12 mouse cellular contexts compared by ENCODE assay signal in the genomic region with DNA sequence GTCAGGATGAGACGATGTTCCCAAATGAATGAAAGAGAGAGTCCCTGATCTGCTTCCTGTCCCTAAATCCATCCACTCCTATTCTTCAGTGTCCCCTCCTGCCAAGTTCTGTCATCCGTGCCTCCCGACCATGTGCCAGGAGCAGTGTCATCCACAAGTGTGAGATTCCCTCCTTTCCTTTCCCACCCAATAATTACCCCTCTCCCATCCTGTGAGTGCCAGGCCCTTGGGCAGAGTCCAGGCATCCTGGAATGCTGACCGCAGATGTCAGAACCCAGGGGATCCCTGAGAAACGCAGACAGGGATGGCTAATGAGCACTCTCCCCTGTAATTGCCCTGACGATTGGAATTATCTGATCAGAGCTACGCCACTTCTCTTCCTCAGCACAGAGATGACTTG. TPM values are rescaled to one million over a fixed set of nuclear protein-coding genes. Genes with fewer than 3 reads are reported as not detected.
A peak's percentile ranks its signal among the peaks of the same experiment; 100 is the strongest.
DNase-seq lines count a peak whose midpoint lies in the region; ATAC-seq and TF ChIP-seq lines count a peak whose summit lies in the region.
"Had no signal": no experiment of that assay in that cellular context is flagged by ENCODE, and none has a peak within 500 bp of the region (broad histone marks: within the 10 kb centered on the region; RNA-seq: fewer than 3 reads in every experiment).

No protein-coding gene starts in this region.

- TF ChIP-seq CTCF in Patski (IDR thresholded peaks at IDR 0.05), result no peak

- CTCF ChIA-PET in Patski (lab: Charles Lee), result no interaction called here

- in situ Hi-C loops in Patski (cut with MboI; ENCODE audit: low pct_unique_long_range_greater_than_20kb), result no loop called here

- 0 out of 2 replicates have a peak overlapping the region, but pooled peaks have one; percentile 13 for H3K4me2 ChIP-seq in limb, embryonic 15.5 days

- H3K9ac ChIP-seq in limb, embryonic 15.5 days, result no peak overlapping the region

- POLR2A ChIA-PET in Patski (lab: Charles Lee), result interaction anchor here (1.5 kb wide), 2 partner anchors 25 to 65 kb away, joined by 3 read pairs; partner anchors contain the start of gene Amotl2

- peak; percentile 22 to 30 for DNase-seq in cerebellum, postnatal 14 days
- no peak for DNase-seq in cerebellum, adult 9-10 months
- no peak for DNase-seq in Patski (ENCODE audit: low read depth, low spot score)
- DNase-seq in gastrocnemius, postnatal 10 days, result peak; percentile 38
- no peak for DNase-seq in thymus, postnatal 36 days
- DNase-seq in left cerebral cortex, postnatal 14 days (ENCODE audit: low spot score in 2 of 2), result no peak
- DNase-seq: cerebellum, adult 8-10 months; right cerebral cortex, postnatal 14 days had no signal

- 18% methylated on average over 7 of the region's 7 CpGs for WGBS in limb, embryonic 15.5 days

- H3K4me1 ChIP-seq in limb, embryonic 15.5 days, result peaks cover 39% of the 10 kb centered on the region

- ATAC-seq in Patski, result peak; percentile 52
- no peak for ATAC-seq in limb, embryonic 15.5 days (ENCODE audit: insufficient number of reproducible peaks, low FRiP score, low TSS enrichment, low read depth)
- ATAC-seq in erythroid progenitor cell, adult 5-6 weeks (replicated peaks; ENCODE audit: low FRiP score, poor library complexity, severe bottlenecking), result no peak

- H3K27me3 ChIP-seq in Patski, result no peaks in the 10 kb centered on the region
- no peaks in the 10 kb centered on the region for H3K27me3 ChIP-seq in limb, embryonic 15.5 days

- intact Hi-C loops in left cerebral cortex, postnatal 14 days (cut with DNase I), result no loop called here

- no peak overlapping the region for H3K4me3 ChIP-seq in limb, embryonic 15.5 days
- H3K4me3 ChIP-seq: left cerebral cortex, adult 2 months; megakaryocyte, embryonic 14.5 days had no signal

- H3K9me3 ChIP-seq in limb, embryonic 15.5 days, result no peaks in the 10 kb centered on the region

- no peaks in the 10 kb centered on the region for H3K36me3 ChIP-seq in limb, embryonic 15.5 days

- H3K27ac ChIP-seq in limb, embryonic 15.5 days, result peak overlapping the region; percentile 47; the same call in 1 of the 2 replicates
- H3K27ac ChIP-seq: left cerebral cortex, adult 2 months had no signal

RNA-seq across cellular contexts. Expression of gene Cep63, which starts 24.3 kb away (rescaled TPM):
- polyA plus RNA-seq in Patski (2021), result 33.9 TPM
- 10 to 100 TPM; 35.5 to 39.0 TPM for total RNA-seq in gastrocnemius, postnatal 10 days (2021)
- 43.9 and 47.0 TPM in 2 replicates for polyA plus RNA-seq in limb, embryonic 15.5 days (2015; fragmentation: Nextera tagmentation; extraction: Ambion mirVana)
- total RNA-seq in left cerebral cortex, postnatal 14 days (2021), result 10 to 100 TPM; 23.7 to 25.1 TPM
- total RNA-seq in erythroid progenitor cell, adult 5-6 weeks (2015; ENCODE audit: low replicate concordance), result 31.7 and 33.5 TPM in 2 replicates
- 15.7 and 25.6 TPM in 2 replicates for total RNA-seq in erythroid progenitor cell, adult 5-6 weeks (2017; ENCODE audit: low replicate concordance)

RNA-seq across cellular contexts. Expression of gene Anapc13, which starts 24.5 kb away (rescaled TPM):
- 113 TPM for polyA plus RNA-seq in Patski (2021)
- total RNA-seq in gastrocnemius, postnatal 10 days (2021), result 100 to 1,000 TPM; 251 to 261 TPM
- 173 and 174 TPM in 2 replicates for polyA plus RNA-seq in limb, embryonic 15.5 days (2015; fragmentation: Nextera tagmentation; extraction: Ambion mirVana)
- total RNA-seq in left cerebral cortex, postnatal 14 days (2021), result 10 to 100 TPM; 84.6 to 96.5 TPM
- 56.2 and 78.8 TPM in 2 replicates for total RNA-seq in erythroid progenitor cell, adult 5-6 weeks (2015; ENCODE audit: low replicate concordance)
- total RNA-seq in erythroid progenitor cell, adult 5-6 weeks (2017; ENCODE audit: low replicate concordance), result 20.7 and 35.0 TPM in 2 replicates

Comparison
In these comparisons a context has a peak if more than half of its experiments do, and no peak if none do; other contexts are left out.
1. DNase-seq: peak in cerebellum, postnatal 14 days (2 of 2) and gastrocnemius, postnatal 10 days (single experiment); none in cerebellum, adult 9-10 months (single experiment), Patski (single experiment), thymus, postnatal 36 days (0 of 2) and left cerebral cortex, postnatal 14 days (0 of 2).